Mouse (Mus musculus): ENCODE data around the gene 2200002J24Rik. TPM values are rescaled to one million over a fixed set of nuclear protein-coding genes. Genes with fewer than 3 reads are reported as not detected.

The 2200002J24Rik gene
- not detected in 2 replicates for polyA plus RNA-seq (2015; fragmentation: Nextera tagmentation; extraction: Ambion mirVana)

DNA sequence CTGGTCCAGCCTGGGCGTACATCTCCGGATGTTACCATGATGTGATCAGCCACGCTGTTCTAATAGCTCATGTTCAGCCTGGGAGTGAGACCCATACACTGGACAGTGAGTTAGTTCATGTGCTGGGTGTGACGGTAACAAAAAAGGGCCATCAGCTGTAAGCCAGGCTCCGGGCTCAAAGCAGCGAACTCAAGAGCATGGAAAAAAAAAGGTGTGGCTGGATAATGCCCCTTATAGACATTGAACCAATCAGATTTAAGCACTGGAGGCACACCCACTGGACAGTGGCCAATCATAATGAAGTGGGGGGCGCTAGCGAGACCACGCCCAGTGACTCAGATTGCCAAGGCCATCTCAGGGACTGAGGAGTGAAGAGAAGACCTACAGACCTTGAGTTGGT, at the start of gene 2200002J24Rik:
2200002J24Rik (plus strand) TSS at position 338 of the 400 bp plus-strand sequence.
- Histone ChIP-seq H3K9me3 (no peaks in the 10 kb centered on the region), H3K9ac (no peak within 1 kb of the TSS), H3K27me3 (no peaks in the 10 kb centered on the region), H3K4me1 (replicated peaks) (no peaks in the 10 kb centered on the region), H3K36me3 (no peaks in the 10 kb centered on the region), H3K27ac (no peak within 1 kb of the TSS), H3K4me3 (no peak within 1 kb of the TSS), H3K4me2 (no peak within 1 kb of the TSS)
- no peak for ATAC-seq (ENCODE audit: low FRiP score)
- 40% methylated on average over 9 of the region's 9 CpGs for WGBS

- H3K9me3 ChIP-seq, result no peaks in the 10 kb centered on the region
- ATAC-seq (ENCODE audit: low FRiP score), result peak; percentile 99
- peak within 1 kb of the TSS; percentile 91 for H3K4me3 ChIP-seq
- peak within 1 kb of the TSS; percentile 85 for H3K27ac ChIP-seq
- H3K9ac ChIP-seq, result peak within 1 kb of the TSS; percentile 96
- H3K4me1 ChIP-seq (replicated peaks), result peaks cover 19% of the 10 kb centered on the region
- H3K4me2 ChIP-seq, result peak within 1 kb of the TSS; percentile 92
- 1% methylated on average over 59 of the region's 59 CpGs for WGBS
- H3K27me3 ChIP-seq, result no peaks in the 10 kb centered on the region
- H3K36me3 ChIP-seq, result peaks cover 51% of the 10 kb centered on the region
These were observed 48.9 kb upstream of the 2200002J24Rik start, which contains the start of gene Rbm42 for GRCm38 (mm10) chr7:30649591-30650540. Rbm42 (minus strand) TSS chr7:30650317.

DNA sequence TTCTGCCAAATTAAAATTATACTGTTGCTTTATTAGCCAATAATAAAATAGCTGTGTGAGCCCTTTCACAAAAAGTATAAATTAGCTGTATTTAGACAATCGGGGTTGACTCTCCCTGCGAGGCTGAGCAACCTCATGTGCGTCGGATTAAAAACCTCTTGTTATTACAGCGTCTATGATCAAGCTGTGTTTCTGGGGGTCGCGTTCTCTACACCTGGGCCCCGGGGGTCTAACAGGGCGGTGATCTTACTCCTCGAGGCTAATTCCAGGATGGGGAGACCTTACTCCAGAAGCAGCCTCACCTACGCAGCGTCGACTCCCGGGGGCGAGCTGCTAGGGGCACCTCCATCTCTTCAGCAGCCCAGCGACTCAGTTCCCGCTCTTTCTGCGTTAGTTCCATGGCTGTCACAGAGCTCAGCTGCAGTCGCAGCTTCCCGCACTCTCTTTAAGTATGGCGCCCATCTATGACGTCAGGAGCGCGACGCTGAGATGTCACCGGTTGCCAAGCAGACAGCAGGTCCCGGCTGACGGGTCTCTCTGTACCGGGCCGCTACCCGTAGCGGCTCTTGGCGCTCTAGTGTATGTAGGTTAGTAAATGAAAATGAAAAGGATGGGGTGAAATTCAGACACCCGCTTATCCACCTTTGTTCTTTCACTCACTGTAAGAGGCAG, 34.1 kb upstream of the 2200002J24Rik start, which contains the start of gene Haus5:
Haus5 (minus strand) TSS at position 466 of the 672 bp plus-strand sequence.
- peak within 1 kb of the TSS; percentile 74 for H3K9ac ChIP-seq
- peak within 1 kb of the TSS; percentile 78 for H3K4me2 ChIP-seq
- H3K9me3 ChIP-seq, result no peaks in the 10 kb centered on the region
- peak; percentile 96 for ATAC-seq (ENCODE audit: low FRiP score)
- H3K4me1 ChIP-seq (replicated peaks), result peaks cover 14% of the 10 kb centered on the region
- WGBS, result 1% methylated on average over 34 of the region's 34 CpGs
- peaks cover 20% of the 10 kb centered on the region for H3K36me3 ChIP-seq
- peaks cover 4% of the 10 kb centered on the region; the same call in 1 of the 2 replicates for H3K27me3 ChIP-seq
- H3K4me3 ChIP-seq, result peak within 1 kb of the TSS; percentile 63
- H3K27ac ChIP-seq, result peak within 1 kb of the TSS; percentile 84

DNA sequence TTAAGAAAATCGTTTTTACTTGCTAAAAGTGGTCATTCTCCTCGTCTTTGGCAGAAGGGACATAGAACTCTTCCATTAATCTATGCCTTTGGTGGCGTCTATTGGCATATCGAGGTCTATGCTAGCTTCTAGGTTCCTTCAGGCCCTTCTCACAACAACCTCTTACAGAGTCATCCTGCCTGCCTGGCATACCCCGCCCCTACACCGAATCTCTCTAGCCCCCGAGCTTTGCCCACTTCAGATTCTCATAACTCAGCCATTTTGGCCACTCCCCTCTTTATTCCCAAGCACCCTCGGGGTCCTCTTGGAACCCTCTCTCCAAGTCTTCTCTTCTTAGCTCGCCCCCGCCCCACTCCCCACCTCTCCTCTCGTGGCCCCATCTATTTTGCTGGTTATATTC, 33.4 kb upstream of the 2200002J24Rik start:
- peak; percentile 74 for ATAC-seq (ENCODE audit: low FRiP score)
- WGBS, result 4% methylated on average over 11 of the region's 11 CpGs

GRCm38 (mm10) chr7:30669229-30669628, 29.5 kb upstream of the 2200002J24Rik start:
- H3K27ac ChIP-seq, result no peak overlapping the region
- WGBS, result 41% methylated on average over 3 of the region's 3 CpGs
- no peak overlapping the region for H3K4me3 ChIP-seq
- H3K9ac ChIP-seq, result no peak overlapping the region
- no peaks in the 10 kb centered on the region for H3K9me3 ChIP-seq
- peaks cover 4% of the 10 kb centered on the region; the same call in 1 of the 2 replicates for H3K27me3 ChIP-seq
- no peaks in the 10 kb centered on the region for H3K36me3 ChIP-seq
- peaks cover 11% of the 10 kb centered on the region for H3K4me1 ChIP-seq (replicated peaks)
- no peak overlapping the region for H3K4me2 ChIP-seq
- no peak for ATAC-seq (ENCODE audit: low FRiP score)

More for the DNA sequence above, 33.4 kb upstream of the 2200002J24Rik start:
- Histone ChIP-seq H3K36me3 (peaks cover 14% of the 10 kb centered on the region), H3K27ac (peak overlapping the region; percentile 84), H3K9me3 (no peaks in the 10 kb centered on the region), H3K4me1 (replicated peaks) (peaks cover 14% of the 10 kb centered on the region), H3K27me3 (peaks cover 4% of the 10 kb centered on the region; the same call in 1 of the 2 replicates), H3K4me3 (peak overlapping the region; percentile 63), H3K4me2 (peak overlapping the region; percentile 78), H3K9ac (peak overlapping the region; percentile 74)

GRCm38 (mm10) chr7:30671480-30671879, 27.2 kb upstream of the 2200002J24Rik start, which contains the start of gene Pmis2:
Pmis2 (minus strand) TSS chr7:30671605.
- ATAC-seq (ENCODE audit: low FRiP score), result no peak
- no peaks in the 10 kb centered on the region for H3K9me3 ChIP-seq
- H3K27me3 ChIP-seq, result peaks cover 8% of the 10 kb centered on the region; the same call in 1 of the 2 replicates
- H3K9ac ChIP-seq, result no peak within 1 kb of the TSS
- no peaks in the 10 kb centered on the region for H3K36me3 ChIP-seq
- H3K4me2 ChIP-seq, result no peak within 1 kb of the TSS
- no peak within 1 kb of the TSS for H3K4me3 ChIP-seq
- WGBS, result 76% methylated on average over 9 of the region's 9 CpGs
- H3K4me1 ChIP-seq (replicated peaks), result no peaks in the 10 kb centered on the region
- no peak within 1 kb of the TSS for H3K27ac ChIP-seq

- Histone ChIP-seq H3K4me3 (no peak overlapping the region), H3K9me3 (no peaks in the 10 kb centered on the region), H3K27me3 (peaks cover 11% of the 10 kb centered on the region), H3K27ac (no peak overlapping the region), H3K9ac (no peak overlapping the region), H3K36me3 (no peaks in the 10 kb centered on the region), H3K4me1 (replicated peaks) (no peaks in the 10 kb centered on the region), H3K4me2 (no peak overlapping the region)
- 72% methylated on average over 5 of the region's 5 CpGs for WGBS
- ATAC-seq (ENCODE audit: low FRiP score), result no peak
These were observed 20.3 kb upstream of the 2200002J24Rik start for GRCm38 (mm10) chr7:30678263-30678975.

DNA sequence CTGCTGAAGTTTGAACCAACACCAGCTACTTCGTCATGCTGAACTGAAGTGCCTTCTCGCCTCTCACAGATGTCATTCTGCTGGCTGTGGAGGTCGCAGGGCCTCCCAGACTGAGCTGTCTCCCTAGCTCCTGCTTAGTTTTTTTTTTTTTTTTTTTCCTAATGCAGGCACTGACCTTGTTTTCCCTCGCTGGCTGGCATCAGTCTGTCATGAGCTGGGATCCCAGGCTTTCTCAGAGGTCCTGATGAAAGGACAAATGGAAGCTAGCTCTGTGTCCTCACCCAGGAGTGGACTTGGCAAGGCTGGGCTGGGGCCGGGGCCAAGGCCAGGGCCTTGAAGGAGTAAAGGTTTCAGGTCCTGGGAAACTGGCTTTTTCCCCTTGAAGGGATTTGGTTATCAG, 16.8 kb upstream of the 2200002J24Rik start:
- Histone ChIP-seq H3K36me3 (no peaks in the 10 kb centered on the region), H3K9me3 (no peaks in the 10 kb centered on the region), H3K4me1 (replicated peaks) (no peaks in the 10 kb centered on the region), H3K4me2 (no peak overlapping the region), H3K27me3 (peaks cover 12% of the 10 kb centered on the region), H3K4me3 (no peak overlapping the region), H3K9ac (no peak overlapping the region), H3K27ac (no peak overlapping the region)
- ATAC-seq (ENCODE audit: low FRiP score), result no peak
- WGBS, result 73% methylated on average over 5 of the region's 5 CpGs

DNA sequence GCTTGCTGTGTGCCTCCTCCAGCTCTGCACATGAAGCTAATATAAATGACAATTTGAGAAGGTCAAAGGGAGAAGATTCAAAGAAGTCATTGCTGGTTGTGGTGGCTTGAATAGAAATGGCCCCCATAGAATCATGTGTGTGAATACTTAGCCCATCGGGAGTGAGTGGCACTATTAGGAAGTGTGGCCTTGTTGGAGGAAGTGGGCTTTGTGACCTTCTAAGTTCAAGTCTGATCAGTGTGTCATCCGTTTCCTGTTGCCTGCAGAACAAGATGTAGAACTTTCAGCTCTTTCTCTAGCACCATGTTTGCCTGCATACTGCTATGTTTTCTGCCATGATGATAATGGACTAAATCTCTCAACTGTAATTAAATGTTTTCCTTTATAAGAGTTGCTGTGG, 15.3 kb upstream of the 2200002J24Rik start:
- no peak overlapping the region for H3K27ac ChIP-seq
- peaks cover 27% of the 10 kb centered on the region for H3K27me3 ChIP-seq
- H3K4me1 ChIP-seq (replicated peaks), result no peaks in the 10 kb centered on the region
- no peak overlapping the region for H3K4me3 ChIP-seq
- H3K36me3 ChIP-seq, result no peaks in the 10 kb centered on the region
- ATAC-seq (ENCODE audit: low FRiP score), result no peak
- 86% methylated on average over 2 of the region's 2 CpGs for WGBS
- no peak overlapping the region for H3K9ac ChIP-seq
- H3K4me2 ChIP-seq, result no peak overlapping the region
- no peaks in the 10 kb centered on the region for H3K9me3 ChIP-seq

GRCm38 (mm10) chr7:30688325-30688724, 10.4 kb upstream of the 2200002J24Rik start:
- Histone ChIP-seq H3K27me3 (peaks cover 26% of the 10 kb centered on the region), H3K4me3 (no peak overlapping the region), H3K4me2 (no peak overlapping the region), H3K36me3 (no peaks in the 10 kb centered on the region), H3K4me1 (replicated peaks) (no peaks in the 10 kb centered on the region), H3K27ac (no peak overlapping the region), H3K9ac (no peak overlapping the region), H3K9me3 (no peaks in the 10 kb centered on the region)
- 71% methylated on average over 6 of the region's 6 CpGs for WGBS
- no peak for ATAC-seq (ENCODE audit: low FRiP score)

GRCm38 (mm10) chr7:30698101-30698500, 625 bp upstream of the 2200002J24Rik start:
- no peak overlapping the region for H3K27ac ChIP-seq
- 71% methylated on average over 5 of the region's 5 CpGs for WGBS
- H3K27me3 ChIP-seq, result no peaks in the 10 kb centered on the region
- H3K9me3 ChIP-seq, result no peaks in the 10 kb centered on the region
- no peaks in the 10 kb centered on the region for H3K4me1 ChIP-seq (replicated peaks)
- no peak overlapping the region for H3K9ac ChIP-seq
- no peak overlapping the region for H3K4me3 ChIP-seq
- ATAC-seq (ENCODE audit: low FRiP score), result no peak
- no peaks in the 10 kb centered on the region for H3K36me3 ChIP-seq
- no peak overlapping the region for H3K4me2 ChIP-seq

Data from hindbrain, embryonic 13.5 days (tissue).